Mouse (Mus musculus) cortical plate, adult 2 months (tissue): ENCODE measurements around the gene Shisa8.

Experiments used
- CTCF ChIP-seq: fragments of 200-500 bp; IDR thresholded peaks from 2 replicates; pipeline ENCODE4 v1.5.1; 2011; ENCODE audit warnings: mild to moderate bottlenecking, control low read depth, low read length; ENCODE audit not compliant: insufficient read depth; ENCODE audit errors: extremely low read depth
- POLR2A ChIP-seq: fragments of 200-500 bp; IDR thresholded peaks from 2 replicates; pipeline ENCODE4 v1.6.1; 2011; ENCODE audit warnings: mild to moderate bottlenecking, low read length, control low read depth; ENCODE audit not compliant: insufficient read depth; ENCODE audit errors: extremely low read depth

- TF ChIP-seq POLR2A (no peak), CTCF (no peak)
These were observed 31.6 kb upstream of the Shisa8 start, which contains the start of gene Cenpm for GRCm38 (mm10) chr15:82244115-82244804.
